Mouse (Mus musculus): ENCODE measurements at regions not wholly inside any gene's neighbourhood (a gene's known extent, or its start where the extent isn't known, plus 50 kb on each side); places are given as distances from the start of the nearest gene placed in this dataset.

DNA sequence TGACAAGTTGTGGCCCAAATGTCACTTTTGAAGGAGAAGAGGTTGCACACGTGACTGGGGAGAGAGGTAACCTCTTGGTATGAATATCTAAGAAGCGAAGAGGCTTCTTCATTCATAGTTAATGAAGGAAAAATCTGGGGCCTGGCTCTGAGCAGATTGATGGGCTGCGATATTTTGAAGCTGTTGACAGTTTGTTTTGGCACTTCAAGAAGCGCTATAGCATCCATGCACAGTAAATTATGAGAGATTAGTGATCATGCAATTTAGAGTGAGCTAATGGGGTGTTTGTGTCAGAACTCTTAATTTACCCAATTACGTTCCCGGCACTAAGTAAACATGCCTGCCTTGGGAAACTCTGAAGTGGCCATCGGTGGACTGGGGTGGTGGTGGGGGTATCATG, 215.2 kb downstream of the Papss1 start:
- no peak overlapping the region for H3K4me3 ChIP-seq (ENCODE audit: insufficient read depth, low read depth, low read length)
- no peak overlapping the region for H3K27ac ChIP-seq (replicated peaks; ENCODE audit: low read depth, low read length)
- H3K4me1 ChIP-seq (ENCODE audit: control insufficient read depth, insufficient read depth, insufficient read length, low read length) = no peaks in the 10 kb centered on the region; the same call in 1 of the 2 replicates

DNA sequence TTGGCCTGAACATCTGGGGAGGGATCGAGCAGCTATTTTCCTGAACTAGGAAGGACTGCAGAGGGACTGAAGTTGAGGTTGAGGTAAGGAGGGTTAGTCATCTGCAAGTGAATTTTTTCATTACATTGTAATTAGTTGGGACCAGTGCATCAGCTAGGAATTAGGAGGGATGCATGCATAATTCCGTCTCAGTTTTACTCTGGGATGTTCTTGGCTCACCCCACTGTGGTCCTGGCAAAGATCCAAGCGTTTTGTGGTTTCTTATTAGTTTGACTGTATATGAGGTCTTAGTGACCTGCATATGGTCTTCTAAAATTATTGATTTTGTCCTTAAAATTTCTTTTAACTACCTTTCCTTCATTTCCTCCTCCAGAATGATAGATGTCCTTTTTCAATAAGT, 221.0 kb downstream of the Papss1 start:
- no peak overlapping the region for H3K4me3 ChIP-seq (ENCODE audit: insufficient read depth, low read depth, low read length)
- no peak overlapping the region for H3K27ac ChIP-seq (replicated peaks; ENCODE audit: low read depth, low read length)

DNA sequence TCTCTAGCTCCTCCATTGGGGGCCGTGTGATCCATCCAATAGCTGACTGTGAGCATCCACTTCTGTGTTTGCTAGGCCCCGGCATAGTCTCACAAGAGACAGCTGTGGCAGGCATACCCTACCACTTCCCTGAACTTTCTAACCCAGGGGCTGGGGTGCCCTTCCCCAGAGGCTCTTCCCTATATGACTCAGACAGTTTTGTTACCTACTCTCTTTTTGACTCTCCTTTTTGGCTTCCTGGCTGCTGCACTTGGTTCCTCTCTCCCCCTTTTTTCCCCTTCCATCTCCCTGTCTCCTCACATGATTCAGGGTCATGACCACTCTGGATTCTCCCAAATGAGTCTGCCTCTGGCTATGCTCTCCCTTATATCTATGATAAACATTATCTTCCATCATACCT, 223.8 kb downstream of the Papss1 start:
- H3K4me3 ChIP-seq (ENCODE audit: insufficient read depth, low read depth, low read length) = no peak overlapping the region
- H3K4me1 ChIP-seq (ENCODE audit: control insufficient read depth, insufficient read depth, insufficient read length, low read length) = no peaks in the 10 kb centered on the region; the same call in 1 of the 2 replicates
- no peak overlapping the region for H3K27ac ChIP-seq (replicated peaks; ENCODE audit: low read depth, low read length)

More for the DNA sequence above, 221.0 kb downstream of the Papss1 start:
- H3K4me1 ChIP-seq (ENCODE audit: control insufficient read depth, insufficient read depth, insufficient read length, low read length) = no peaks in the 10 kb centered on the region; the same call in 1 of the 2 replicates

DNA sequence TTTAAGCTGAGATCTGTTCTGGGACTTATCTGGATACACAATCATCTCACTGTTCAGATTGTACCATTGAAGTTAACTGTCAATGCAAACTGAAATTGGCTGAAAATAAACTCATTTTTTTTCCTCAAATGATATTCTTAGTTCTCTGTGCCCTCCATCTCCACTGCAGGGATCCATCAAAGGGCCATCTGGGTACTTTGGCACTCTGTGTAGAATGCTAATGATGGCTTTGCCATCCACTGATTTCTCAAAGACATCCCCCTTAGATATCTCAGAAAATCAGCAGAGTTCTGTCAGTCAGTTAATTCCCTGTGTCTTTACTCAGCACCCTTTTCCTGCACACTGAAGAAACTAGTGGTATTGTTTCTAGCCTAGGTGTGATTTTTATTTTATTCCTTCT, 224.6 kb downstream of the Papss1 start:
- no peak overlapping the region for H3K4me3 ChIP-seq (ENCODE audit: insufficient read depth, low read depth, low read length)
- no peak overlapping the region for H3K27ac ChIP-seq (replicated peaks; ENCODE audit: low read depth, low read length)
- H3K4me1 ChIP-seq (ENCODE audit: control insufficient read depth, insufficient read depth, insufficient read length, low read length) = no peaks in the 10 kb centered on the region; the same call in 1 of the 2 replicates

DNA sequence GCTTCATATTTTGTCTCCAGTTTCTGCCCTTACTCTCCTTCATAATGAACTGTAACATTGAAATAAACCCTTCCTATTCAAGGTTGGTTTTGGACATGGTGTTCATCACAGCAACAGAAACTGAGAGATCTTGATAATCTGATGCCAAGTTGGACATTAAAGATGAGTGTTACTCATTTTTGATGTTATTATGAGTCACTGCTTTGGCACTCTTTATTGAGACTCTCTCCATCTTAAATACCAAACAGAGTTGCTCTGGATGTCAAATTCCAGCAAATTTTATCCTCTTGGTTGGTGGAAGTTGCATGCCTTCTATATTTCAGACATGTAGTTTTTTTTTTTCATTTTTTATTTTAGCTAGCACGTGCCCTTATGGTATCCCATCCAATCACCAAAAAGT, 229.5 kb downstream of the Papss1 start:
- Histone ChIP-seq H3K4me1 (ENCODE audit: control insufficient read depth, insufficient read depth, insufficient read length, low read length) (no peaks in the 10 kb centered on the region), H3K4me3 (ENCODE audit: insufficient read depth, low read depth, low read length) (no peak overlapping the region), H3K27ac (replicated peaks; ENCODE audit: low read depth, low read length) (no peak overlapping the region)

DNA sequence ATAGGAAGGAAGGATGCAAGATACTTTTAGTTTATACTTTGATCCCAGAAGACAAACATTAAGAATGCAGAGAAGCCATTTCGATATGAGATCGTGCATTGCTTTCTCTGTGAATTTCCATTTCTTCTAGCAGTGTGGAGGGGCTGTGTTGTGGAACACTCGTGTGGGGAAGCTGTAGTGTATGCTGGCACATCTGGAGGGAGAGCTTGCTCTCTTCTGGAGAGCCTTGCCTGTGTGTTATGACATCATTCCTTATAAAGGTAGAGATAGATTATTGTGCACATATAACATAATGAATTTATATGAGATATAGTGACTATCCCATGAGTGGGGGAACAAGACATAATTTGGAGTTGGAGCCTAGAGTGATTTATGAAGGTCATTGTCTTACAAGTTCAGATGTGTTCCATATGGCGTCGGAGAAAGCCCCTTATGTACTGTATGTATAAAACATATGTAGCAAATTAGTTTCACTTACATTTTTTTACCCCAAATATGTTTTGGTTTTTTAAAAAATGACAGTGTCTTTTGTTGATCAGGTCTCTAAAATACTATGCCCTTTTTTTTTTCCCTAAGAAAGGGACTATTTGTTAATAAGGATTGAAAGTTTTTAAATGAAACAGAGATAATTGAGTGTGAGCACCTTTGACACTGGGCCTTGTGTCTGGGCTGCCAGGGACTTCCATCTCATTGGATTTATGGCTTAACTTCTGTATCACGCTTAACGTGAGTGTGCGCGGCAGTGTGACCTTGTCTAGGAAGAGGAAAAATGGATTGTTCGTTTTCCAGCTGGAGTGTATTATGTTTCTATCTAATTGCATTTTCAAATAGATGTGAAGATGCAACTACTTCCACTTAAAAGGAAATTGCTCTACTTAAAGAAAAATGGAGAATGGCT, 230.8 kb downstream of the Papss1 start:
- no peak overlapping the region for H3K27ac ChIP-seq (replicated peaks; ENCODE audit: low read depth, low read length)

DNA sequence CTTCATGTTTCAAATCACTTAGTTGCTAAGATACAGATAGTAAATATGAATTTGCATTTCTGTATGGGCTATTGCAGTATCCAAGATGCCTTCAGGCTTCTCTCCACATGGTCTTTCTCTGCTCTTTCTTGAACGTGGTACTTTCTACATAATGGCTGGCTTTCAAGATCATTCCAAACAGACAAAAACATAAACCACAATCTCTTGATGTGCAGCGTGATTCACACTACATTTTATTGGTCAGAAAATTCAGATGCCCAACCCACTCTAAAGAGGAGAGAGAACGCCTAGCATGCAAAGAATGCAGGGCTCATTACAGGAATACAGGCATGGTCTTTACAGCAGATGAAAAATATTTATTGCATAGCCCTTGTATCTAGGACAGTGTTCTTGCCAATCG, 235.2 kb downstream of the Papss1 start:
- no peak overlapping the region for H3K4me3 ChIP-seq (ENCODE audit: insufficient read depth, low read depth, low read length)
- no peaks in the 10 kb centered on the region for H3K4me1 ChIP-seq (ENCODE audit: control insufficient read depth, insufficient read depth, insufficient read length, low read length)
- no peak overlapping the region for H3K27ac ChIP-seq (replicated peaks; ENCODE audit: low read depth, low read length)

More for the DNA sequence above, 230.8 kb downstream of the Papss1 start:
- Histone ChIP-seq H3K4me1 (ENCODE audit: control insufficient read depth, insufficient read depth, insufficient read length, low read length) (no peaks in the 10 kb centered on the region), H3K4me3 (ENCODE audit: insufficient read depth, low read depth, low read length) (no peak overlapping the region)

DNA sequence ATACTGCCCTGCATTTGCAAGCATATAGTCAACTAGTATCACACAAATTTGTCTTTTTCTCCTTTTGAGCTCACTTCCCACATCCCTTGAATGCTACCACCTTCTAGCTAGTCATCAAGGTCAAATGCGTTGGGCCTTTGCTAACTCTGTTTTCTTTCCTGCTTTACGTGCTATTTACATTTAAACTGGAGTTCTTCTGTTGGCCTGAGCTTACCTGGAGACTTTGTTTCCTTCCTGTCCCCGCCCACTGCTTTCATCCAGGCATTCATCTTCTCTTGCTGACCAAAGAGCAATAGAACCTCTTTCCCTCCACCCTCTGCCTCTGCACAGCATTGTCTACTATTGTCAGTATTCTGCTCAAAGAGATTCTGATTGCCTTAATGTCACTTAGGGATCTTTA, 237.0 kb downstream of the Papss1 start:
- H3K4me3 ChIP-seq (ENCODE audit: insufficient read depth, low read depth, low read length) = no peak overlapping the region
- no peaks in the 10 kb centered on the region for H3K4me1 ChIP-seq (ENCODE audit: control insufficient read depth, insufficient read depth, insufficient read length, low read length)
- H3K27ac ChIP-seq (replicated peaks; ENCODE audit: low read depth, low read length) = no peak overlapping the region

DNA sequence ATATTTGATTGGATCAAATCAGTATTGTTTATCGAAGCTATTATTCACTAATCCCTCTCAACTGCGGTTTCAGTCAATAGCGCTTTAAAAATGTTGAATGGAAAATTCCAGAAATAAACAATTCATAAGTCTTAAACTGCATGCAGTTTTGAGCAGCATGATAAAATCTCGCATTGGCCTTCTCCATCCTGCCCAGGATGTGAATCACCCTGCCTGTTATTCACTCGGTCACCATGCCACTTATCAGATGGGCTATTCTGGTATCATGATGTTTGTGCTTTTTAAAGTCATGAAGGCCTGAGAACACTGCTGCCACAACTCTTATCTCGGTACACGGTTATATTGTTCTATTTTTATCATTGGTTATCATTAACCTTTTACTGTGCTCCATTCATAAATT, 238.3 kb downstream of the Papss1 start:
- no peak overlapping the region for H3K4me3 ChIP-seq (ENCODE audit: insufficient read depth, low read depth, low read length)

DNA sequence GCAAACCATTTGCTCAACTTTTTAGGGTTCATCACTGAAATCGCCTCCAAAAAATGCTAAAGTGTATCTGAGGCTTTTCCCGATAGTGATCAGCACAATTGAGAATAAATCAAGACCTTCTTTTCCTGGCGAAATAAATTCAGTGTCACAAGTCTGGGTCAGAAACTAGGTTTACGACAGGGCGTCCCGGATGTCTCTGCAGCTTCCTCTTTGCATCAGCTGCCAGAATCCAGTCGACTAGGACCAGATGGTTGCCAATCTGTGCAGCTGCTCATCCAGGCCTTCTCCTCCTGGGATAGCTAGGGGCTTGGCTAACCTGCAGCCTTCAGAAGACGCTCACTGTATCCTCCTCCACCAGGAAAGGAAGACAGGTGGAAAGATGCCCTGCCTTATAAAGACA, 243.6 kb downstream of the Papss1 start:
- Histone ChIP-seq H3K27ac (replicated peaks; ENCODE audit: low read depth, low read length) (no peak overlapping the region), H3K4me1 (ENCODE audit: control insufficient read depth, insufficient read depth, insufficient read length, low read length) (no peaks in the 10 kb centered on the region)

More for the DNA sequence above, 238.3 kb downstream of the Papss1 start:
- no peaks in the 10 kb centered on the region for H3K4me1 ChIP-seq (ENCODE audit: control insufficient read depth, insufficient read depth, insufficient read length, low read length)
- no peak overlapping the region for H3K27ac ChIP-seq (replicated peaks; ENCODE audit: low read depth, low read length)

DNA sequence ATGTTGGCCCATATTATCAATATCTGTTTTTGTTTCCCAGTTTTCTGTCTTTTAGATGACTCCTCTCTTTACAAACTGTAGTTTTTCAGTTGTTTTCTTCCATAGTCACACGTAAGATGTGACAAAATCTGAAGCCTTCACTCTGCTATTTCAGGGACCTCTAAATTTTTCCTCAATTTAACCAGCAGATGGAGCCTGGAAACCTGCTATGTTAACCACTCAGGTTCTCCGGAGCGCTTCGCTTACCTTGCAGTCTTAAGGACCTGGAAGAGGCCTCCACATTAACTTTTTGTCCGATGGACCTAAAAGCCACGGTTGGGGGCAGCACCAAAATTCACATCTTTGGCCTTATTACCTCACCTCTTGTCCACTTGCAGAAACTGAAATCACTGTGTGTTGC, 248.4 kb downstream of the Papss1 start:
- Histone ChIP-seq H3K4me3 (ENCODE audit: insufficient read depth, low read depth, low read length) (no peak overlapping the region), H3K27ac (replicated peaks; ENCODE audit: low read depth, low read length) (no peak overlapping the region), H3K4me1 (ENCODE audit: control insufficient read depth, insufficient read depth, insufficient read length, low read length) (no peaks in the 10 kb centered on the region)

More for the DNA sequence above, 243.6 kb downstream of the Papss1 start:
- H3K4me3 ChIP-seq (ENCODE audit: insufficient read depth, low read depth, low read length) = no peak overlapping the region

DNA sequence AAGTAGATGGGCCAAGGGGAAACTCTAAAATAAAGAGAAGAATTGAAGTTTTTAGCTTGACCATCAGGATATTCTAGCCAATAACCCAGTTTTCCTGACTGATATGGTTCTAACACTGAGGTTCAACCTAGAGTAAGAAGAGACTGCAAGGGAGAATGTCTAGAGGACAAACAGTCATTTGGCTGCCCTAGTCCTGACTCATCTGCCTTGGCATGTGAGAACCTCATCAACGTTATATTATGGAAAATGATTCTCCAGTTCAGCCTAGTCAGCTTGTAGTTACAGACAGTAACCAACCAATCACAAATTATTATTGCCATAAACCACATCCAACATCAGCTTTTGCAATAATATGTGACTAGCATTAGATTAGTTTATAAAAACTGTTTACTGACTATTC, 254.2 kb downstream of the Papss1 start:
- Histone ChIP-seq H3K27ac (replicated peaks; ENCODE audit: low read depth, low read length) (no peak overlapping the region), H3K4me3 (ENCODE audit: insufficient read depth, low read depth, low read length) (no peak overlapping the region), H3K4me1 (ENCODE audit: control insufficient read depth, insufficient read depth, insufficient read length, low read length) (no peaks in the 10 kb centered on the region)

DNA sequence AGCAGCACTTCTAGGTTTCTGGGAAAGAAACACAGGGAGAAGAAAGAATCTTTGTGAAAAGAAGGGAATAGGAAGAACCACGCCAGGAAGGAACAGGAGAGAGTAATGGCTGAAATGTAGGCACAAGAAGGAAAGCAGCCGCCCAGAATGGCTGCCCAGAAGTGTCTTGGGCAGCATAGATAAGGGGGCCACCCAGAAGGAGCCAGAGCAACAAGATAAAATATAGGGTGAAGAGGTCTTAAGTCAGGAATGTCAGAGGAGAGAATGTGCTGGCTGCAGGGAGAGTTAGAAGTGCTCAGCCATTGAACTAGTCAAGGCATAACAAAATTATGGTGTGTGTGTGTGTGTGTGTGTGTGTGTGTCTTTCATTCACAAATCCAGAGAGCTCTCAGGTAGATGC, 227.7 kb upstream of the Dkk2 start:
- Histone ChIP-seq H3K4me3 (ENCODE audit: insufficient read depth, low read depth, low read length) (no peak overlapping the region), H3K4me1 (ENCODE audit: control insufficient read depth, insufficient read depth, insufficient read length, low read length) (no peaks in the 10 kb centered on the region), H3K27ac (replicated peaks; ENCODE audit: low read depth, low read length) (no peak overlapping the region)

DNA sequence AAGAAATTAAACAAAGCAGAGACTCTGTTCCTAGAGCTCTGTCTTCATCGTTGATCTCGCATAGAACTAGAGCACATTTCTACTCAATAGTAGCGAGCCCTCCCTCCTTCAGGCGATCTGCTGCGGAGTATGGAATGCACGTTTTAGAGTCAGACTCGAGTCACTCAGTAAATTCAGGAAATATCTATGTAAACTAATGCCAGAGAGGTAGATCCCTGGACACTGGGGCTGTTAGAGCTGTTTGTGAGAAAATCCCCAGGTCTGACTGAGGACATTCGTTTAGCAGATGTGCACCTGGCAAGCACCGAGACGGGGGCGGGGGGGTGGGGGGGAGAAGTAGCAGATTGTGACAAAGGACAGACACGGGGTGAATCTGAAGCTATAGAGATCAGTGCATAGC, 226.0 kb upstream of the Dkk2 start:
- no peaks in the 10 kb centered on the region for H3K4me1 ChIP-seq (ENCODE audit: control insufficient read depth, insufficient read depth, insufficient read length, low read length)
- no peak overlapping the region for H3K27ac ChIP-seq (replicated peaks; ENCODE audit: low read depth, low read length)
- H3K4me3 ChIP-seq (ENCODE audit: insufficient read depth, low read depth, low read length) = no peak overlapping the region

DNA sequence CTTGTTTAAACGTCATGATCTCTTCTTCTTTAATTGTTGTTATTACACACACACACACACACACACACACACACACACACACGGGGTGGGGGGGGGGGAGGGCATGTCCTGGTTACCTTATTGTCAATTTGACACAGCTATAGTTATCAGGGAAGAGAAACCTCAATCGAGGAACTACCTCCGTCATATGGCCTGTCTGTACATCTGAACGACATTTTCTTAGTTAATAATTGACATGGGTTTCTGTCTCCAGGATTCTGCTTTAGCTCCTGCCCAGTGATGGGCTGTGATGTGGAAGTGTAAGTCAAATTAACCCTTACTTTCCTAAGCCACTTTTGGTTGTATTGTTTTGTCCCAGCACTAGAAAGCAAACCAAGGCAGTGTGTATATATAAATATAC, 220.0 kb upstream of the Dkk2 start:
- no peaks in the 10 kb centered on the region for H3K4me1 ChIP-seq (ENCODE audit: control insufficient read depth, insufficient read depth, insufficient read length, low read length)
- no peak overlapping the region for H3K27ac ChIP-seq (replicated peaks; ENCODE audit: low read depth, low read length)
- H3K4me3 ChIP-seq (ENCODE audit: insufficient read depth, low read depth, low read length) = no peak overlapping the region

DNA sequence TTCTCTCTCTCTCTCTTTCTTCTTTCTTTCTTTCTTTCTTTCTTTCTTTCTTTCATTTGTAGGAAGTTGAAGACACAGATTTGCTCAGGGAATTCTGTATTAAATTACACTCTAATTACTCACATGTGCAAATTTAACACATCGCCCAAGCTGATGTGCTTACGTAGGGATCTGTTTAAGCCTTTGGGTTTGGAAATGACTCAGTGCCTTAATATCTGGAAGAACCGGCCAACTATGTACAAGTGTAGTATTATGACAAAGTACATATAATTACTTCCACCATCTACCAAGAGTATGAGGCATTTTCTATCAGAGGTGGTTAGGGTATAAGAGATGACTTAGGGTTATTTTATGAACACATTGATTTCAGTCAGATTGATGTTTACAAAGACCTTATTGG, 217.8 kb upstream of the Dkk2 start:
- Histone ChIP-seq H3K27ac (replicated peaks; ENCODE audit: low read depth, low read length) (no peak overlapping the region), H3K4me3 (ENCODE audit: insufficient read depth, low read depth, low read length) (no peak overlapping the region)

More for the DNA sequence above, 217.8 kb upstream of the Dkk2 start:
- H3K4me1 ChIP-seq (ENCODE audit: control insufficient read depth, insufficient read depth, insufficient read length, low read length) = no peaks in the 10 kb centered on the region

Data from brown adipose tissue, adult 24 weeks (tissue).